Mouse (Mus musculus) gastrocnemius, adult 8-10 months (tissue): Measurements from ENCODE around the gene Scfd1. TPM values are rescaled to one million over a fixed set of nuclear protein-coding genes. Genes with fewer than 3 reads are reported as not detected.

ENCODE experiments used
- total RNA-seq, 4 experiments: library from RNA; stranded (reverse); gene quantifications; 2 replicates each; pipeline ENCODE4 v1.2.4; 2022

The Scfd1 gene
- total RNA-seq, 4 experiments from 2014 or later = 14.0 to 19.6 (median 16.3) TPM

Other genes with a start within 250 kb of the Scfd1 start
- 1 to 10 TPM; 1.4 to 2.1 (median 1.8) TPM for gene G2e3, start 29.4 kb upstream of the Scfd1 start, total RNA-seq
- under 1 TPM; 0.31 to 0.48 (median 0.38) TPM for gene Coch, start 215.8 kb downstream of the Scfd1 start, total RNA-seq